Mouse (Mus musculus) liver, adult (tissue): ENCODE measurements around the gene Psmd1.

Source experiments
- GATA4 ChIP-seq: IDR thresholded peaks from 2 replicates; pipeline ENCODE4 v1.6.1; 2014; ENCODE audit warnings: mild to moderate bottlenecking, low read length; ENCODE audit not compliant: insufficient replicate concordance

Psmd1 gene

GRCm38 (mm10) chr1:86048744-86049143 lies 15.4 kb upstream of the Psmd1 start:
- no peak for TF ChIP-seq GATA4

GRCm38 (mm10) chr1:86053198-86053921 lies 10.8 kb upstream of the Psmd1 start:
- no peak for TF ChIP-seq GATA4

- TF ChIP-seq GATA4, result no peak
Measured at GRCm38 (mm10) chr1:86054943-86055342, 9.2 kb upstream of the Psmd1 start.

- no peak for TF ChIP-seq GATA4
Measured at GRCm38 (mm10) chr1:86056284-86056683, 7.9 kb upstream of the Psmd1 start.

DNA sequence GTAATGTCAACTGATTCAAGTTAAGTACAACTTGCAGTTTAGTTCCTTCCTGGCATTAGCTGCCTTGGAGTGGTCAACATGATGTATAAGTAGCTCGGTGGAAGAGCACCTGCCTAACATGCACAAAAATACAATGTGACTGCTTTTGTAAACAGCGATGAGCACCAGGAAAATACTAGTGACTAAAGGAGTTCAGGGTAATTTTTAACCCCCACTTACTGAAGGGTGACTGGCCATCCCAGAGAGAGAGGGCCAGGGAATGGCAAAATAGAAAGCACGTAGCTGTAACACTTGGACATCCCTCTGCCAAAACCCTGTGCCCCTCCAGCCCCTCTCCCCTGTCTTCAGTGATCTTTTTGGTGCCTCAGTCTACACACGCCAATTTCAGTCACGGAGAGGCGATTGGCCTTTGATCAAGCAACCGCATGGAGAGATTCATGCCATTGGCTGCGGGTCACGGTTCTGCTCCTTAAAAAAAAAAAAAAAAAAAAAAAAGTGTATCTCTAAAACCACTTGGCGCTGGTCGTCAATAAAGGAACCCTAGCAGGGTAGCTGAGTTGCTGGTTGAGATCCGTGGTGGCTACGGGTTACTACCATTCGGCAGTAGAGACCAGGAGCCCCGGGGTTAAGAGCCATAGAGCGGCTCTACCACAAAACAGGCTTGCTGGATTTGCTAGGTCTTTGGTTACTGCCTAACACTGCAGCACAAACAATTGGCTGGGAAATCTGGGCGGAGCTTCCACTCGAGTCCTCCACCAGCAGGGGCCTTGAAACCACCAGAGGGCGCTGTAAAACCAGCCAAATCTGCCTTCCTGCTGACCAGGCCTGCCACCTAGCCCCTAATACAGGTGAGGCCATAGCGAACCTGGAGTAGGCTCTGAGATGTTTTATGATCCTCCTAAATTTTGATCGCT lies 5.1 kb upstream of the Psmd1 start:
- TF ChIP-seq GATA4, result no peak

DNA sequence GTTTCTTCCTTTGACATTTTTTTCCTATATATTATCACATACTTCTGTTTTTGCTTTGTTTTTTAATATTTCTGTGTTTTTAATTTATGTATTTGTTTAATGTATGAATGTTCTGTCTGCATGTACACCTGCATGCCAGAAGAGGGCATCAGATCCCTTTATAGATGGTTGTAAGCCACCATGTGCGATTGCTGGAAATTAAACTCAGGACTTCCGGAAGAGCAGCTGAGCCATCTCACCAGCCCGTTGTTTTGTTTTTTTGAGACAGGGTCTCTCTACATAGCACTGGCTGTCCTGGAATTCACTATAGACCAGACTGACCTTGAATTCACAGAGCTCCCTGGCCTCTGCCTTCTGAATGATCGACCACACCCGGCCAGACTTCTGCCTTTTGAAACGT lies 1.7 kb upstream of the Psmd1 start:
- TF ChIP-seq GATA4, result no peak

DNA sequence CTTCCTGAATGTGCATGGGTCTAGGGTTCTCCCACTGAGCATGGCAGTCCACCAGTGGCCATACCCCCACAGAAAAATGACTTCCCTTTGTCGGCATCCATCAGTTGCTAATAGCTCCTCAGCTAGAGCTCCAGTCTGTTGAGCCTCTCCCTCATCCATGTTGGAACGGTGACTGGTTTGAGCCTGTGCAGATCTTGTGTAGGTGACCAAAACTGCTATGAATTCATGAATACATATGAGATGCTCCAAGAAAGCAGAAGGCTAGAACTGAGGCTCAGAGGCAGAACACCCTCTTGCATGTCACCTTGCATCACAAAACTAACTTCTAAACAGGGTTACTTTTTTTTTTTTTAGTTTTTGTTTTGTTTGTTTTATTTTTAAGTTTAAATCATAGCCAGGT lies 12.4 kb downstream of the Psmd1 start:
- TF ChIP-seq GATA4, result no peak

- no peak for TF ChIP-seq GATA4
Measured at GRCm38 (mm10) chr1:86094413-86094812, 30.2 kb downstream of the Psmd1 start.

- no peak for TF ChIP-seq GATA4
Measured at GRCm38 (mm10) chr1:86105054-86105453, 40.9 kb downstream of the Psmd1 start.

DNA sequence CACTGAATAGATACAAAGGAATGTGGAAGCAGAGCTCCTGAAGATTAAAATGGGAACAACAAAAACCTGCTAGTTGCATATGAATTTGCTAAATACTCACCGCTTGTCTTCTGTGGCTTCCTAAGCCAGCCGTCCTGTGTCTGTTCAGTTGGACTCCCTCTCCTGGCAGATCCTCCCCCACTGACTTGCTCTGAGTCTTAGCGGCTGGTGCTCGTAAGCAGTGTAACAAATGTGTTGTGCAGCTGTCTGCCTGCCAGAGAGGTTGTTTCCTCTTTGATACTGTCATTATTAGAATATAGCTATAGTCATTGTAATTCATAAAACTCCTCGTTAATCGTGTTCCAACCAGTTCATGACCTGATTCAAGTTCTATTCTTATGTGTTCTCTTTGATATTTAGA lies 47.6 kb downstream of the Psmd1 start, which contains the start of gene Htr2b:
TSS of gene Htr2b (minus strand) at position 192 of the 400 bp plus-strand sequence.
- TF ChIP-seq GATA4, result no peak

GRCm38 (mm10) chr1:86114141-86114540 lies 50.0 kb downstream of the Psmd1 start:
- no peak for TF ChIP-seq GATA4

DNA sequence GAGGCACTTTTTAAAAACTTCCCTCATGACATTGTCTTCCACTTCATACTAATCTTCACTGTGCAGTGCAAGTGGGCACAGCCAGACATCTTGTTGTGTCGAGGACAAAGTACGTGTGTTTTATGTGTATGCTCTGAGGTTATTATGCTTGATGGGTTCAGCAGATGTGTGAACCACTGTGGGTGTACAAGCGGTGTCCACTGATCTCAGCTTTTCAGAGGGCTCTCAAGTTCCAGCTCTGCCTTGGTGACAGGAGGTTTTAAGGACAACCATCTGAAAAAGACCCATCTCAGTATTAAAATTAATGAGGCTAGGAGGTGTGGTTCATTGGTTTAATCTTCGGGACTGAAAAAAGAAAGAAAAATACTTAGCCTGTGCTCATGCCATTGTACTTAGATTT lies 55.4 kb downstream of the Psmd1 start:
- no peak for TF ChIP-seq GATA4

DNA sequence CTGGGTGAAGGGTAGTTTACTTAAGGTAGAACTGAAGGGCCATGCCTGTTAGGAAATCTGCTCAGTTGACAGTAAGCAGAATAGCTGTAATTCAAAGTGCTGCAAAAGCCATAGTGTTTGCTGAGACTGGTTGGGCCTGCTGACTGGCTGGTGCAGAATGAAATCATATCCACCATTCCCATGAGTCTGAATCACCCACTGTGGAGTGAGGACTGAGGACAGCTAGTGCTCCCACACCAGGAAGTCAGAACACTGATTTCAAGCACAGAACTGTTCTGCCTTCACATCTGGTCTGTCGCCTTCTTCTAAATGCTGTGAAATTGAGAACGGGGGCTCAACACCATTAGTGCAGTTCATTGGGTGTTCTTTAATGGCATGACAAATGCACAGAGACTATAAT lies 61.8 kb downstream of the Psmd1 start:
- TF ChIP-seq GATA4, result no peak

GRCm38 (mm10) chr1:86133337-86133736 lies 69.2 kb downstream of the Psmd1 start, which contains the start of gene Gm21972:
Gm21972 (plus strand) TSS chr1:86133637.
- no peak for TF ChIP-seq GATA4

DNA sequence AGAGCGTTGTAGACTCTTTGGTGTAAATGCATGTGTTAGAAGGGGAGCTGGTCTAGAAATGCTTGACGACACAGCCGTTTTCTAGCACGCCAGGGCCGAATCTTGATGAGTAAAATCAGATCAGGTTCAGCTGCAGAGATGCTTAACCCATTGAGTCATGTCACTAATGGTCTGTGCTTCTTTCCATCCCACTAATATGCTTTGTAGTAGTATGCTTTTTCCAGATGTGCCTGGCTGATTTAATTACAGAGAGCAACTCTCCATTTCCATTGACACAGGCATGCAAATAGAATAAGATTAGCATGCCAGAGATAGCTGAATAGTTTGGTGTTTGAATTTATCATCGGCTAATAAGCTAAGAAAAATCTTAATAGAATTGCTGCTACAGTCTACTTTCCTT lies 71.1 kb downstream of the Psmd1 start:
- no peak for TF ChIP-seq GATA4

DNA sequence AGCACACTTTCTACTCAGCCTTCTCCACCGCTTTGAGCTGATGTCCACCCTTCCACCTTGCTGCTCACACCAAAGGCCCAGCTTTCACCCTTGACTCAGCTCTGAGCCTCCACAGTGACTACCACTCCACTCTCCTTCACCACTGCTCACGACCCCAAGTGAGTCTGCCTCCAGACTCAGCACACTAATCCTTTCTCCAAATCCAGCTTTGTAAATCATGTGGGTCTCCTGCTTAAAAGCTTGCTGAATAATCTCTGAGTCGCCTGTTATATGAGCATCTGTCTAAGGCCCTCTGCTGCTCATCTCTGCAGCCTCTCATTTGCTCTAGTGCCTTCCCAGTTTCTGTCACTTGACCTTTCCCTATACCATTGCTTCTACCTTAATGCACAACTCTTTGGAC lies 76.9 kb downstream of the Psmd1 start:
- TF ChIP-seq GATA4, result no peak
